Mouse (Mus musculus) heart, postnatal 0 days (tissue): ENCODE results near the gene Galns. TPM values are rescaled to one million over a fixed set of nuclear protein-coding genes. Genes with fewer than 3 reads are reported as not detected.

ENCODE experiments used
- ATAC-seq: fragments of 200-750 bp; cut with Nextera tagmentation; 2 replicates; pipeline ENCODE4 v1.8.0; 2017; ENCODE audit warnings: low read depth, moderate number of reproducible peaks, moderate library complexity; ENCODE audit not compliant: insufficient read depth
- DNase-seq: peaks from one replicate; pipeline ENCODE4 v3.0.0-alpha.2; 2016; ENCODE audit warnings: low spot score
- H3K27ac ChIP-seq: fragments of 300-500 bp; sonication (generic); 2 replicates; pipeline ENCODE4 v1.5.1; 2014; ENCODE audit warnings: low read depth, mild to moderate bottlenecking
- H3K27me3 ChIP-seq: fragments of 300-500 bp; sonication (generic); 2 replicates; pipeline ENCODE4 v1.6.1; 2014; ENCODE audit warnings: low read length, mixed read lengths; ENCODE audit not compliant: control insufficient read depth, insufficient read depth
- H3K36me3 ChIP-seq: fragments of 300-500 bp; sonication (generic); replicated peaks from 2 replicates; pipeline ENCODE4 v1.6.1; 2014; ENCODE audit warnings: low read length, mixed read lengths; ENCODE audit not compliant: control insufficient read depth, insufficient read depth
- H3K4me1 ChIP-seq: fragments of 300-500 bp; sonication (generic); 2 replicates; pipeline ENCODE4 v1.6.1; 2014; ENCODE audit warnings: antibody characterized with exemption; ENCODE audit not compliant: control insufficient read depth, insufficient read depth
- H3K4me2 ChIP-seq: fragments of 300-500 bp; sonication (generic); 2 replicates; pipeline ENCODE4 v1.6.1; 2014; ENCODE audit warnings: low read depth, mild to moderate bottlenecking, low read length, moderate library complexity
- H3K4me3 ChIP-seq: fragments of 300-500 bp; sonication (generic); 2 replicates; pipeline ENCODE4 v1.5.1; 2014; ENCODE audit warnings: low read depth, low read length
- H3K9ac ChIP-seq: fragments of 300-500 bp; sonication (generic); replicated peaks from 2 replicates; pipeline ENCODE4 v1.6.1; 2014; ENCODE audit warnings: low read depth, low read length, mixed read lengths
- H3K9me3 ChIP-seq: fragments of 300-500 bp; sonication (generic); replicated peaks from 2 replicates; pipeline ENCODE4 v1.6.1; 2016; ENCODE audit warnings: low read length; ENCODE audit not compliant: control insufficient read depth
- CTCF ChIP-seq: IDR thresholded peaks from 2 replicates; pipeline ENCODE4 v1.5.1; 2016; ENCODE audit warnings: antibody characterized with exemption, control low read depth, low read depth
- EP300 ChIP-seq: IDR thresholded peaks from 2 replicates; pipeline ENCODE4 v1.6.1; 2016; ENCODE audit warnings: antibody characterized with exemption, low read depth
- WGBS: fragments of 180-500 bp; shearing (Covaris S2); extraction: QIAGEN DNeasy Blood & Tissue Kit; methylation state at CpG from one replicate; pipeline ENCODE4 v1.1.7; 2014; 5-methylcytosine and 5-hydroxymethylcytosine counted together
- polyA plus RNA-seq: library from polyadenylated mRNA; unstranded; fragments of >200 nt; fragmentation: Nextera tagmentation; extraction: Ambion mirVana; gene quantifications from 2 replicates; pipeline ENCODE4 v1.2.1, GENCODE M21; 2015
- total RNA-seq: library from RNA; depleted of rRNA; stranded (reverse); fragments of >200 nt; gene quantifications from 2 replicates; pipeline ENCODE4 v1.2.3, GENCODE M21; 2014; ENCODE audit warnings: low replicate concordance

The Galns gene
- total and polyA plus RNA-seq, 2 experiments from 2014 or later: 7.2 to 11.6 TPM

DNA sequence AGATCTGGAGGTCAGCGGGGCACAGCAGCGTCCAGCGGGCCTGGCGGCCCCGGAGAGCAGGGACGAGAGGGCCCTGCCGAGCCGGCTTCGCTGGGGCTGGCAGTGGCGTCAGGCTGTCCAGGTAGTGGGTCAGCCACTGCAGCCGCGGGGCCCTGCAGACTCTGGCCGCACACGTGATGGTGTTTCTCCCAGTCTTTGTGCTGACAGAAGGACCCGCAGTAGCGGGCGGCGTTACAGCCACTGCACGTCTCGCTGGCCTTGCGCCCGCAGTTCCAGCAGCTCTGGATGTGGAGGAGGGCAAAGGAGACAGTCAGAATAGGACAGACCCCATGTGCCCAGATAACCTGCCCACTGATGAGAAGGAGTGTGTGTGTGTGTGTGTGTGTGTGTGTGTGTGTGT, 19.4 kb upstream of the Galns start:
- Histone ChIP-seq H3K9me3 (no peaks in the 10 kb centered on the region), H3K27me3 (0 out of 2 replicates have a peak, but pooled peaks cover 4% of the 10 kb centered on the region), H3K4me1 (no peaks in the 10 kb centered on the region), H3K4me2 (peak overlapping the region; percentile 42), H3K36me3 (peaks cover 31% of the 10 kb centered on the region), H3K4me3 (peak overlapping the region; percentile 9; the same call in 1 of the 2 replicates), H3K27ac (no peak overlapping the region), H3K9ac (no peak overlapping the region)
- DNase-seq (no peak), ATAC-seq (no peak; the same call in 1 of the 2 replicates)
- 46% methylated on average over 22 of the region's 22 CpGs for WGBS
- TF ChIP-seq EP300 (no peak), CTCF (no peak)

DNA sequence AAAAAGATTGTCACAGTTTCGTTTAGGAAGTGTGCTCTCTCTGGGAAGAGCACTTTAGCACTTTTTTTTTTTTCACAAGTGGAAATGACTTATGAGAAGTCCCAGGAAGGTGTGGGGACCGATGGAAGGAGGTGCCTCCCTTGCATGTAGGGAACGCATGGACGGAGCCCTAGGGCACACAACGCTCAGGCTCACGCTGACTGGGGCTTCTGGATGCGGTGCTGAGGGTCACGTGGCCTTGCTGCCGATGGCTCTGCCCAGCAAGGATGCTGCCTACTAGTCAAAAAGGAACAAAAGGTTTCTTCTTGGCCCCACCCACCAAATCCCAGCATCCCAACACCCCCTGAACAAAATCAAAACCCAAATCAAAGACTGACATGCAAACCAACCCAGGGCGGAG, 18.1 kb upstream of the Galns start:
- Histone ChIP-seq H3K27me3 (0 out of 2 replicates have a peak, but pooled peaks cover 4% of the 10 kb centered on the region), H3K4me3 (no peak overlapping the region), H3K27ac (no peak overlapping the region), H3K4me1 (no peaks in the 10 kb centered on the region), H3K36me3 (peaks cover 19% of the 10 kb centered on the region), H3K9ac (no peak overlapping the region), H3K4me2 (no peak overlapping the region), H3K9me3 (no peaks in the 10 kb centered on the region)
- ATAC-seq (no peak), DNase-seq (no peak)
- TF ChIP-seq CTCF (no peak), EP300 (no peak)
- WGBS: 63% methylated on average over 10 of the region's 10 CpGs

DNA sequence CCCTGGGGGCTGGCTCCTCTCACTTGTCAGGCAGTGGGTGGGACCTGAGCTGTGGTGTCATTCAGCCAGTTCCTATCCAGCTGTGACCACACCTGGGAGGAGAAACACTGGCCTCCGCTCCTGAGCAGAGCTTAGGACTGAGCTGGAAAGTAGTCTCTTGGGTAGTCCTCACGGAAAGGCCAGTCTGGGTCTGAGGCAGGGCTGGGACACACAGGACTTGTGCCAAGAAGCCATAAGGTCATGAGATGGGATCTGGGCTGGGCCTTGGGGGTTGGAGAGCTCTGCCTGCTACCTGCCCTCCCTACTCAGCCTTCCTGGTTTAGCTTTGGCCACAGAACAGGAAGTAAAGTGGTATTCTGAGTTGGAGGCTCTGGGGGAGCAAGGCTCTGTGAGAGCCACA, 15.6 kb upstream of the Galns start:
- H3K4me3 ChIP-seq: no peak overlapping the region
- 77% methylated on average over 2 of the region's 2 CpGs for WGBS
- no peak for ATAC-seq

DNA sequence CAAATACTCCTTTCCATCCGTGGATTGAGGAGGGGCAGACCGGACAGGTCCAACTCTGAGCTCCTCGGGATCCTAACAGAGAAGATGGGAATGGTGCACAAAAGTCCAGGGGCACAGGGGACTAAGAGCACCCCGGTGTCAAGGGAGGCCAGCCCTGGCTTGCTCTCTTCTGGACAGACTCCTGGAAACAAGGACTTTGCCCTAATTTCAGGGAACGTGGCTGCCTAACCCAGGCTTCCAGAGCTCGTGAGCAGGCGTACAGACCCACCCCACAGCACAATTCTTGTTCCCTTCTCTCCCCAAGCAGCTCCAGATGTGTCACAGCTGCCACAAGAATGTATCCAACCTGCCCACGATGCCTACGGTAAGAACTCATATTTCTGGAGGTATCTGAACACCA, 14.5 kb upstream of the Galns start:
- Histone ChIP-seq H3K27ac (no peak overlapping the region), H3K9me3 (no peaks in the 10 kb centered on the region), H3K4me1 (no peaks in the 10 kb centered on the region), H3K27me3 (0 out of 2 replicates have a peak, but pooled peaks cover 4% of the 10 kb centered on the region), H3K36me3 (peaks cover 4% of the 10 kb centered on the region; the same call in 1 of the 2 replicates), H3K4me3 (no peak overlapping the region), H3K4me2 (no peak overlapping the region), H3K9ac (no peak overlapping the region)
- no peak for DNase-seq
- ATAC-seq: no peak
- TF ChIP-seq EP300 (no peak), CTCF (no peak)
- 73% methylated on average over 9 of the region's 9 CpGs for WGBS

More for the DNA sequence above, 15.6 kb upstream of the Galns start:
- Histone ChIP-seq H3K27me3 (0 out of 2 replicates have a peak, but pooled peaks cover 4% of the 10 kb centered on the region), H3K9ac (no peak overlapping the region), H3K4me2 (no peak overlapping the region), H3K27ac (no peak overlapping the region), H3K4me1 (no peaks in the 10 kb centered on the region), H3K36me3 (peaks cover 7% of the 10 kb centered on the region; the same call in 1 of the 2 replicates), H3K9me3 (no peaks in the 10 kb centered on the region)
- no peak for DNase-seq
- TF ChIP-seq CTCF (no peak), EP300 (no peak)

DNA sequence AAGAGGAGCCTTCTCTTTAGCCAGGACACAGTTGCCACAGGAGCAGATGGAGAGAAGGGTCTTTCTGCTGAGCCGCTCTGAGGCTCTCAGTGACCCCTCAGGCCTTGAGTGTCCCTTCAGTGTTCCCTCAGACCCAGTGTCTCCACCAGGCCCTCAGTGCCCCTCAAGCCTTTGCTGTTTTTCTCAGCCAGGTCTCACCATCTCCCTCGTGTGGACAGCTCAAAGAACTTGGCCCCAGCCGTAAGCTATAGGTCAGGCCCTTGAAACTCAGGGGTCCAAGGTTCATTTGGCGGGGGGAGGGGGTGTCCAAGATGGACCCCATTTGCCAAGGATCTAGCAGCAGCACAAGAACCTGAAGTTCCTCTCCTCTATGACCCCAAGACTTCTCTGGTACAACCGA, 13.4 kb upstream of the Galns start:
- H3K4me1 ChIP-seq: no peaks in the 10 kb centered on the region
- no peak for DNase-seq
- no peak overlapping the region for H3K4me3 ChIP-seq
- H3K27me3 ChIP-seq: 0 out of 2 replicates have a peak, but pooled peaks cover 4% of the 10 kb centered on the region
- no peak overlapping the region for H3K27ac ChIP-seq
- 0 out of 2 replicates have a peak, but pooled peaks have one; percentile 3 for ATAC-seq
- TF ChIP-seq CTCF (peak; percentile 33; the same call in 1 of the 2 replicates), EP300 (no peak)
- H3K9me3 ChIP-seq: no peaks in the 10 kb centered on the region
- no peak overlapping the region for H3K9ac ChIP-seq
- H3K4me2 ChIP-seq: no peak overlapping the region
- H3K36me3 ChIP-seq: no peaks in the 10 kb centered on the region
- 61% methylated on average over 5 of the region's 5 CpGs for WGBS
